Mouse (Mus musculus) MEL (cell line): ENCODE results near the gene Dag1. TPM values are rescaled to one million over a fixed set of nuclear protein-coding genes. Genes with fewer than 3 reads are reported as not detected.
A peak's percentile ranks its signal among the peaks of the same experiment; 100 is the strongest.

Experiments
- DNase-seq: peaks from one replicate; pipeline ENCODE4 v3.0.0; 2011; ENCODE audit warnings: low read depth, low spot score
- H3K27ac ChIP-seq: 2 replicates; pipeline ENCODE4 v1.5.1; 2012; ENCODE audit warnings: low read depth, mild to moderate bottlenecking, control low read depth, low read length, moderate library complexity; ENCODE audit not compliant: control insufficient read depth
- H3K27me3 ChIP-seq, 2 experiments: fragments of 150-350 bp in 1 of 2; sonication (generic) in 1 of 2; 2 replicates each; pipeline ENCODE4 v1.6.1; 2012; ENCODE audit warnings: low read length in 2 of 2, mild to moderate bottlenecking in 2 of 2, improper control_type of control experiment in 1 of 2, moderate library complexity in 1 of 2; ENCODE audit not compliant: insufficient read depth in 2 of 2, control insufficient read depth in 1 of 2
- H3K36me3 ChIP-seq, 2 experiments: 2 replicates each; pipeline ENCODE4 v1.6.1; 2012 to 2014; ENCODE audit warnings: low read length in 2 of 2, improper control_type of control experiment in 1 of 2, inconsistent platforms in 1 of 2, mild to moderate bottlenecking in 1 of 2; ENCODE audit not compliant: insufficient read depth in 2 of 2, control insufficient read depth in 1 of 2
- H3K4me1 ChIP-seq, 2 experiments: fragments of 150-350 bp in 1 of 2; sonication (generic) in 1 of 2; 2 replicates each; pipeline ENCODE4 v1.6.1; 2012; ENCODE audit warnings: low read length in 2 of 2, improper control_type of control experiment in 1 of 2, mild to moderate bottlenecking in 1 of 2; ENCODE audit not compliant: insufficient read depth in 2 of 2, control insufficient read depth in 1 of 2
- H3K4me3 ChIP-seq, 2 experiments: fragments of 150-350 bp in 1 of 2; sonication (generic) in 1 of 2; 2 replicates each; pipeline ENCODE4 v1.5.1; 2012; ENCODE audit warnings: low read depth in 2 of 2, low read length in 2 of 2, mild to moderate bottlenecking in 2 of 2, moderate library complexity in 2 of 2, control low read depth in 1 of 2, improper control_type of control experiment in 1 of 2; ENCODE audit not compliant: control insufficient read depth in 1 of 2, insufficient read depth in 1 of 2
- H3K79me2 ChIP-seq: 2 replicates; pipeline ENCODE4 v1.6.1; 2012; ENCODE audit warnings: mild to moderate bottlenecking, low read length, moderate library complexity; ENCODE audit not compliant: control insufficient read depth, poor library complexity, insufficient read depth
- H3K9ac ChIP-seq: 2 replicates; pipeline ENCODE4 v1.6.1; 2012; ENCODE audit warnings: low read depth, mild to moderate bottlenecking, control low read depth, low read length, moderate library complexity; ENCODE audit not compliant: control insufficient read depth, poor library complexity, severe bottlenecking
- H3K9me3 ChIP-seq: fragments of 150-350 bp; sonication (generic); replicated peaks from 2 replicates; pipeline ENCODE4 v1.6.1; 2012; ENCODE audit warnings: mild to moderate bottlenecking, low read length, improper control_type of control experiment, moderate library complexity; ENCODE audit not compliant: insufficient read depth
- BHLHE40 ChIP-seq: IDR thresholded peaks from 2 replicates; pipeline ENCODE4 v1.6.1; 2012; ENCODE audit warnings: low read depth, mild to moderate bottlenecking, inconsistent platforms, low read length, improper control_type of control experiment, borderline replicate concordance
- CHD1 ChIP-seq: IDR thresholded peaks from 2 replicates; pipeline ENCODE4 v1.6.1; 2012; ENCODE audit warnings: low read depth, mild to moderate bottlenecking, inconsistent platforms, low read length, improper control_type of control experiment
- CTCF ChIP-seq, 3 experiments: IDR thresholded peaks in 2 of 3; conservative IDR thresholded peaks in 1 of 3; 2 replicates each; pipeline ENCODE4 v1.5.1; 2011 to 2012; ENCODE audit warnings: low read length in 3 of 3, low read depth in 2 of 3, mild to moderate bottlenecking in 2 of 3, improper control_type of control experiment in 1 of 3, inconsistent platforms in 1 of 3, mixed read lengths in 1 of 3, moderate library complexity in 1 of 3; ENCODE audit not compliant: control insufficient read depth in 1 of 3, insufficient read depth in 1 of 3, poor library complexity in 1 of 3, severe bottlenecking in 1 of 3
- E2F4 ChIP-seq: IDR thresholded peaks from 2 replicates; pipeline ENCODE4 v1.6.1; 2011; ENCODE audit warnings: low read depth, low read length, improper control_type of control experiment, borderline replicate concordance
- ELF1 ChIP-seq: IDR thresholded peaks from 2 replicates; pipeline ENCODE4 v1.6.1; 2014; ENCODE audit warnings: low read depth, mild to moderate bottlenecking, inconsistent platforms, low read length, improper control_type of control experiment, moderate library complexity
- EP300 ChIP-seq, 2 experiments: IDR thresholded peaks; 2 replicates each; pipeline ENCODE4 v1.6.1; 2011; ENCODE audit warnings: improper control_type of control experiment in 2 of 2, low read length in 2 of 2, low read depth in 1 of 2, mild to moderate bottlenecking in 1 of 2
- ETS1 ChIP-seq: IDR thresholded peaks from 2 replicates; pipeline ENCODE4 v1.6.1; 2012; ENCODE audit warnings: low read depth, mild to moderate bottlenecking, inconsistent platforms, low read length, improper control_type of control experiment, moderate library complexity
- HCFC1 ChIP-seq: IDR thresholded peaks from 2 replicates; pipeline ENCODE4 v1.6.1; 2012; ENCODE audit warnings: low read depth, mild to moderate bottlenecking, inconsistent platforms, low read length, improper control_type of control experiment, moderate library complexity
- KAT2A ChIP-seq: conservative IDR thresholded peaks from 2 replicates; pipeline ENCODE4 v1.6.1; 2012; ENCODE audit warnings: low read depth, low read length, improper control_type of control experiment, inconsistent platforms
- MAX ChIP-seq: IDR thresholded peaks from 2 replicates; pipeline ENCODE4 v1.6.1; 2011; ENCODE audit warnings: low read length, improper control_type of control experiment
- MEF2A ChIP-seq: IDR thresholded peaks from 2 replicates; pipeline ENCODE4 v1.6.1; 2014; ENCODE audit warnings: low read depth, mild to moderate bottlenecking, inconsistent platforms, low read length, improper control_type of control experiment; ENCODE audit not compliant: poor library complexity, insufficient replicate concordance, severe bottlenecking; ENCODE audit errors: extremely low read depth
- MXI1 ChIP-seq: IDR thresholded peaks from 2 replicates; pipeline ENCODE4 v1.6.1; 2011; ENCODE audit warnings: mild to moderate bottlenecking, low read depth, low read length, improper control_type of control experiment
- MYB ChIP-seq: IDR thresholded peaks from 2 replicates; pipeline ENCODE4 v1.6.1; 2011; ENCODE audit warnings: mild to moderate bottlenecking, low read depth, low read length, improper control_type of control experiment
- MYC ChIP-seq: IDR thresholded peaks from 2 replicates; pipeline ENCODE4 v1.6.1; 2011; ENCODE audit warnings: low read depth, mild to moderate bottlenecking, low read length, improper control_type of control experiment, moderate library complexity
- NELFE ChIP-seq: IDR thresholded peaks from 2 replicates; pipeline ENCODE4 v1.6.1; 2011; ENCODE audit warnings: low read depth, low read length, improper control_type of control experiment
- NRF1 ChIP-seq: IDR thresholded peaks from 2 replicates; pipeline ENCODE4 v1.6.1; 2014; ENCODE audit warnings: low read depth, mild to moderate bottlenecking, inconsistent platforms, low read length, improper control_type of control experiment, moderate library complexity; ENCODE audit not compliant: poor library complexity, insufficient read depth, severe bottlenecking
- POLR2A ChIP-seq, 2 experiments: IDR thresholded peaks; 2 replicates each; pipeline ENCODE4 v1.6.1; 2011 to 2012; ENCODE audit warnings: low read length in 2 of 2, mild to moderate bottlenecking in 2 of 2, control low read depth in 1 of 2, improper control_type of control experiment in 1 of 2, low read depth in 1 of 2, moderate library complexity in 1 of 2; ENCODE audit not compliant: control insufficient read depth in 1 of 2, insufficient read depth in 1 of 2, poor library complexity in 1 of 2
- POLR2AphosphoS2 ChIP-seq: IDR thresholded peaks from 2 replicates; pipeline ENCODE4 v1.6.1; 2011; ENCODE audit warnings: low read length, improper control_type of control experiment
- RAD21 ChIP-seq: IDR thresholded peaks from 2 replicates; pipeline ENCODE4 v1.6.1; 2011; ENCODE audit warnings: mild to moderate bottlenecking, low read depth, low read length, improper control_type of control experiment
- RCOR1 ChIP-seq: IDR thresholded peaks from 2 replicates; pipeline ENCODE4 v1.6.1; 2012; ENCODE audit warnings: low read depth, mild to moderate bottlenecking, inconsistent platforms, low read length, improper control_type of control experiment
- SIN3A ChIP-seq: IDR thresholded peaks from 2 replicates; pipeline ENCODE4 v1.6.1; 2012; ENCODE audit warnings: low read length, improper control_type of control experiment, inconsistent platforms
- SMC3 ChIP-seq: IDR thresholded peaks from 2 replicates; pipeline ENCODE4 v1.6.1; 2011; ENCODE audit warnings: low read depth, low read length, improper control_type of control experiment
- TAL1 ChIP-seq: IDR thresholded peaks from 2 replicates; pipeline ENCODE4 v1.6.1; 2012; ENCODE audit warnings: mild to moderate bottlenecking, inconsistent platforms, low read length, moderate library complexity, mixed read lengths
- TCF12 ChIP-seq: IDR thresholded peaks from 2 replicates; pipeline ENCODE4 v1.6.1; 2014; ENCODE audit warnings: low read depth, mild to moderate bottlenecking, inconsistent platforms, low read length, improper control_type of control experiment, moderate library complexity
- USF1 ChIP-seq: IDR thresholded peaks from 2 replicates; pipeline ENCODE4 v1.6.1; 2014; ENCODE audit warnings: low read depth, mild to moderate bottlenecking, inconsistent platforms, low read length, improper control_type of control experiment, moderate library complexity
- USF2 ChIP-seq, 2 experiments: IDR thresholded peaks; 2 replicates each; pipeline ENCODE4 v1.6.1; 2011 to 2012; ENCODE audit warnings: improper control_type of control experiment in 2 of 2, low read length in 2 of 2, borderline replicate concordance in 1 of 2, inconsistent platforms in 1 of 2, low read depth in 1 of 2, mild to moderate bottlenecking in 1 of 2; ENCODE audit not compliant: insufficient read depth in 1 of 2
- ZMIZ1 ChIP-seq: IDR thresholded peaks from 2 replicates; pipeline ENCODE4 v1.6.1; 2012; ENCODE audit warnings: low read depth, mild to moderate bottlenecking, inconsistent platforms, low read length, improper control_type of control experiment, moderate library complexity
- ZNF384 ChIP-seq: IDR thresholded peaks from 2 replicates; pipeline ENCODE4 v1.6.1; 2012; ENCODE audit warnings: low read depth, mild to moderate bottlenecking, inconsistent platforms, low read length, improper control_type of control experiment
- polyA plus RNA-seq, 2 experiments: library from polyadenylated mRNA; stranded (reverse) in 1 of 2; unstranded in 1 of 2; fragments of >175 nt in 1 of 2; fragments of >200 nt in 1 of 2; gene quantifications; 2 replicates each; pipeline versions ENCODE4 v1.2.1 to v1.2.4; 2012; ENCODE audit warnings: low replicate concordance in 2 of 2, low read depth in 1 of 2; ENCODE audit not compliant: insufficient read length in 2 of 2, insufficient read depth in 1 of 2, missing spikeins in 1 of 2
- total RNA-seq: library from RNA; depleted of rRNA; stranded (reverse); fragments of 300-350 nt; gene quantifications from 2 replicates; pipeline ENCODE4 v1.2.3, GENCODE M21; 2012; rRNA removed

The Dag1 gene
- total RNA-seq (7.8 and 8.1 TPM in 2 replicates), polyA plus RNA-seq (10 to 100 TPM in 1 of 2 experiments, not detected in 1; 27.6 TPM)

GRCm38 (mm10) chr9:108263690-108264190 is at the start of gene Dag1:
Gene Dag1, minus strand, starts transcription at chr9:108263958.
- peaks cover 2 to 41% of the 10 kb centered on the region in 2 experiments for H3K4me1 ChIP-seq
- TF ChIP-seq CTCF (IDR thresholded peaks at IDR 0.05 in 2 of 3, conservative IDR thresholded peaks at IDR 0.05 in 1 of 3; ENCODE audit: control insufficient read depth in 1 of 3, insufficient read depth in 1 of 3, low read depth in 2 of 3, low read length in 3 of 3, poor library complexity in 1 of 3, severe bottlenecking in 1 of 3) (no peak), BHLHE40 (0 out of 2 replicates have a peak, but pooled peaks have one; percentile 16), SMC3 (no peak), POLR2AphosphoS2 (no peak), KAT2A (no peak; the same call in 1 of the 2 replicates), MXI1 (peak; percentile 32; the same call in 1 of the 2 replicates), ELF1 (peak; percentile 57), MEF2A (no peak), USF2 (IDR thresholded peaks at IDR 0.05; ENCODE audit: borderline replicate concordance in 1 of 2, insufficient read depth in 1 of 2, low read depth in 1 of 2, low read length in 2 of 2) (no peak), EP300 (IDR thresholded peaks at IDR 0.05; ENCODE audit: low read depth in 1 of 2, low read length in 2 of 2) (peak in 1 of 2 experiments; percentile 18; a peak in 1 of 4 replicates), ZMIZ1 (0 out of 2 replicates have a peak, but pooled peaks have one; percentile 26), NRF1 (peak; percentile 73), TAL1 (no peak), MAX (no peak; the same call in 1 of the 2 replicates), TCF12 (peak; percentile 40; the same call in 1 of the 2 replicates), NELFE (peak; percentile 49), MYC (no peak), POLR2A (IDR thresholded peaks at IDR 0.05; ENCODE audit: control insufficient read depth in 1 of 2, insufficient read depth in 1 of 2, low read depth in 1 of 2, low read length in 2 of 2, poor library complexity in 1 of 2) (peak; percentile 23 to 72; a peak in 1 of 4 replicates), RCOR1 (no peak), HCFC1 (peak; percentile 20; the same call in 1 of the 2 replicates), E2F4 (no peak), CHD1 (no peak), USF1 (peak; percentile 40; the same call in 1 of the 2 replicates), ETS1 (no peak), RAD21 (no peak), MYB (no peak), SIN3A (no peak; the same call in none of the 2 replicates), ZNF384 (no peak)
- H3K27ac ChIP-seq: peak within 1 kb of the TSS; percentile 59
- peaks cover 0 to 33% of the 10 kb centered on the region in 2 experiments; a peak in 2 of 4 replicates for H3K36me3 ChIP-seq
- H3K27me3 ChIP-seq: no peaks in the 10 kb centered on the region
- peaks cover 12% of the 10 kb centered on the region for H3K79me2 ChIP-seq
- H3K4me3 ChIP-seq: peak within 1 kb of the TSS; percentile 72 to 77
- H3K9me3 ChIP-seq: no peaks in the 10 kb centered on the region
- peak; percentile 96 for DNase-seq
- peak within 1 kb of the TSS; percentile 84 for H3K9ac ChIP-seq
